Mouse (Mus musculus) urinary bladder, postnatal 36 days (tissue): ENCODE data around the gene Zfp949.

ENCODE experiments used
- DNase-seq, 2 experiments: peaks; one replicate each; pipeline ENCODE4 v3.0.0; 2022; ENCODE audit warnings: low spot score in 2 of 2, mixed read lengths in 1 of 2

The Zfp949 gene

DNA sequence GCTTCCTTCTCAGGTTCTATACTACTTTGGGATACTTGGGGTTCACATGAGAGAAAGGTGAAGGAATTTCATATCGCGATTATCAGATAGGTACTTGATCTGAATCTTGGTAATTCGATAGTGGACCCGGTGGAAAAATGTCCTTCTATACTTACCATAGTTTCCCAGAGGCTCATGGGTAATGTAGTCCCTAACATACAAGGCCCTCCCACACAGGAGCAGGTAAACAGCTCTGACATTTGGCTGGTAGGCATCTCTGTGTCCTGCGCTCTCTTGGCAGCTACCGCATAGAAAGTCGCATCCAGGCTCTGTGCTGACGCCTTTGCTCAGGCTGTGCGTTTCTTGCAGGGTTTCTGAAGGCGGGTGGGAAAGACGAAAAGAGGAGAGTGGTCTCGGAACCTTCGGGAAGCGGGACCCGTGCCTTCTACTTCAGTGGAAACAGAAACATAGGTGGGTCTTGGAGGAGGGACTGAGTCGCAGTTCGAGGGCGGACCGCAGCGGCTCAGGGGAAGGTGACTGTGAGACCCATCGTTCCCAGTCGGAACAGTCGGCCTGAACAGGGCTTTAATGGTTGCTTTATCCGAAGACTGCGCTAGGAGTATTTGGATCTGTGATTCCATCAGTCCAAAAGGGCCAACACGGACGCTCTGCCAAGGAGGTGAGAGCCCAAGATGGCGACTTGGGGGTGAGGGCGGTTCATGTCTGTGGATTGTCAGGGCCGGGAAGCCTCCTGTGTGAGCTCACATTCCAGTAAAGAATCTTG is at the start of gene Zfp949:
Gene Zfp949 (plus strand): TSS at position 170 of the 763 bp plus-strand sequence.
- peak; percentile 53 to 65 for DNase-seq

DNA sequence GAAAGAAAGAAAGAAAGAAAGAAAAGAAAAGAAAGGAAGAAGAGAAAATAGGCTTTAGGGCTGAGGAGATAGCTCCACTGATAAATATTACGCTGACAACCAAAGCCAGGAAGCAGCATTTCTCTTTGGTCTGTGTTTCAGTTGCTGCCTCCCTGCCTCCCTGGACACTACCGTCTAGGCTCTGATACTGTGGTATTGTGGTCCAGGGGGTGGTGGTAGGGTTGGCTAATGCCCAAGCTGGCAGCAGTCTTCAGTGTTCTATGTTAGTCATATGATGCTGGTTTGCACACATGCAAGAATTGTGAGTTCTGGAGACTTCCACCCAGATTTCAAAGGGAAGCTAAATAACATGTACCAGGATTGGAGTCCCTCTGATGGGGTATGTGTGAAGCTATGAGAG is 47.7 kb upstream of the Zfp949 start:
- DNase-seq, result no peak

DNA sequence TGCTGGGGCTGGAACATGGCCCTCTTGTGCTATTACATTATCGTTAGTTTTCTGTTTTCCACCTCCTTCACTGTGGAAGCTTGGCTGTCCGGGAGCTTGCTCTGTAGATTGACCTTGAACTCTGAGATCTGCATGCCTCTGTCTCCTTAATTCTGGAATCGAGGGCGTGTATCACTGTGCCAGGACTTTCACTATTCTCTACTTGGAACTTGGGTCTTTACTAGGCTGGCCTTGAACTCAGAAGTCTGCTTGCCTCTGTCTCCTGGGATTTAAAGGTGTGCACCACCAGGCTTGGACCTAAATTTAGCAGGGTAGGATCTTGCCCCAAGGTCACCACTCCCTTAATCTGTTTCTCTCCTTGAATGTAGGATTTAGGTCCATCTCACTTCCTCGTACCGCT is 46.0 kb upstream of the Zfp949 start:
- DNase-seq, result no peak

DNA sequence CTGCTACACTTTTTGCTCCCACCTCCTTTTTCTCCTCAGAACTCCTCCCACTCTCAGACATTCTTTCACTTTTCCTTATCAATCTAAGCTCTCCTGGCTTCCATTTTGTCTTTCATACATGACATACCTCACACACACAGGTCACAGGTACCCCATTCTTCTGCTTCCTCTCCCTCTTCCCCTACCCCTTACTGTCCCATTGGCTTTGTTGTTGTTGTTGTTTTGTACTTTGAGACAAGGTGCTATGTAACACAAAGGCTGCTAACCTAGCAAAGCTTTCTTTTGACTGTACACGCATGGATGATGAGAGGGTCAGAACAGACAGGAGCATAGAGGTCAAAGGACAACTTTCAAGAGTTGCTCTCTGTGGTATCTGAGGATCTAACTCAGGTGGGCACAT is 32.3 kb upstream of the Zfp949 start:
- no peak for DNase-seq

DNA sequence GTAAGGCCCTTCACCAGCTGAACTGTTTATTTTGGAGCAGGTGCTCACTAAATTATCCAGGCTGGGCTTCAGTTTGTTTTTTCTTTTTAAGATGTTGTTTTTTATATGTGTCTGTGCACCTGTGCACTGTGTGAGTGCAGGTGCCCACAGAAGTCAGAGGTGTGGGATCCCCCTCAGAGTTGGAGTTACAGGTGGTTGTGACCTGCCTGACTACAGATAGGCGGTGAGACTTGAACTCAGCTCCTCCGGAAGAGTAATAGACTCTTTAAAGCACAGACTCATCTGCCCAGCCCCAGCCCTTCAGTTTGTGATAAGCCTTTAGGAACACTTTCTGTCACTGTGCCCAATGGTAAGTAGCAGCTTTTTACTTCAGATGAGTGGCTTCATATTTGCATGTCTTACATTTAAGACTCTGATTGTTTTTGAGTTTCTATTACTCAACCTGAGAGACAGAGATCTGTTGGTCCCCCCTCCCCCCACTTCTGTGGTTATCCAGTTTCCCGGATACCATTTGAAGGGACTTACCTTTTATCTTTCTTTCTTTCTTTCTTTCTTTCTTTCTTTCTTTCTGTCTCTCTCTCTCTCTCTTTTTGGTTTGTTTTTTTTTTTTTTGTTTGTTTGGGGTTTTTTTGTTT is 31.3 kb upstream of the Zfp949 start:
- no peak for DNase-seq

DNA sequence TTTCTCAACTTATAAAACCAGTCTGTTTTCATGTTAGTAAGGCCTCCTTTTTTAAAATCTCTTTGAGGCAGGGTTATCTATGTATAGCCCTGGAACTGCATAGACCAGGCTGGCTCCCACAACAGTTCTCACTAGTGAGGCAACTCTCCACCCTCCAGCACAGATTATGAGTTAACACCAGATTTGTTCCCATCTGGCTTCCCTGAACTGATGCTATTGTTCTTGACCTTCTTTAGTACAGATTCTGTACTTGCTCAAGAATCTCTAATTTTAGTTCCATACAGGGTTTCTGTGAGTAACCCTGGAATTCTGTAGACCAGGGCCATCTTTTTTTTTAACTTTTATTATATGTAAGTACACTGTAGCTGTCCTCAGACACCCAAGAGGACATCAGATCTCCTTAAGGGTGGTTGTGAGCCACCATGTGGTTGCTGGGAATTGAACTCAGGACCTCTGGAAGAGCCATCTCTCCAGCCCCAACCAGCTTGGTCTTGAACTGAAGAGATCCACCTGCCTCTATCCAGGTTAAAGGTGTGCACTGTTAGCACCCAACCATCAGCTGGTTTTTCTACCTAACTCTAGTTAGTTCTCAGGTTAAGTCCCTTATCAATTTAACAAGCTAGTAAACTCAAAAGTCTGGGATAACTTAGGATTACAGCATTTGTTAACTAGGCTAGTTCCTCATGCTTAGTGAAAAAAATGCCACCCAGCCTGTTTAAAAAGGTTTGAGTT is 28.3 kb upstream of the Zfp949 start:
- no peak for DNase-seq

DNA sequence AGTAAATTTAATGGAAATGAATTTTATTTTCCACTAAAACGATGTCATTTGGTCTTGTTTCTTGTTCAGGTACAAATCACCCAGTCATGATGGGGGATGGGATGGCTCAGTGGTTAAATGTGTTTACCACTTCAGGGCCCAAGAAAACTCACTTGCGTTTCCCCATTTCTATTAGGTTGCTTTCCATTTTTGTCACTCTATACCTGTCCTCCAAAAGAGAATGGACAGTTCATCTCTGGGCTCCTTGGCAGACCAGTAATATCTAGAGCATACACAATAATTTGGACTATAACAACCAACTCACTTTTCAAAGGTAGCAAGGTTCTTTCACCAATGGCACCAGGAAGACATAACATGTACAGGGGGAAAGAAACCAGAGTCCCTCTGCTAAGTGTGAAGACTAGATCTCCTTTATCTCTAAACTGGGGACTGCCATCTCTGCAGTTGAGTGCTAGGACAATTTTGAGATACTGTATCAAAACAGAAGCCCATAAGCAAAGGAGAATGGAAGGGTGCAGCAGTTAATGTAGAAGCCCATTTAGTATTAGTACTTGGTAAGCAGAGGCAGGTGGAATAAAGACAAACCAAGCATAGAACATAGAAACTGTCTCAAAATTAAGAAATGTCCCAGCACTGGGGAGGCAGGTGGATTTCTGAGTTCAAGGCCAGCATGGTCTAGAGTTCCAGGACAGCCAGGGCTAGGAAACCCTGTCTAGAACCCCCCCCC is 27.5 kb upstream of the Zfp949 start:
- DNase-seq, result no peak

DNA sequence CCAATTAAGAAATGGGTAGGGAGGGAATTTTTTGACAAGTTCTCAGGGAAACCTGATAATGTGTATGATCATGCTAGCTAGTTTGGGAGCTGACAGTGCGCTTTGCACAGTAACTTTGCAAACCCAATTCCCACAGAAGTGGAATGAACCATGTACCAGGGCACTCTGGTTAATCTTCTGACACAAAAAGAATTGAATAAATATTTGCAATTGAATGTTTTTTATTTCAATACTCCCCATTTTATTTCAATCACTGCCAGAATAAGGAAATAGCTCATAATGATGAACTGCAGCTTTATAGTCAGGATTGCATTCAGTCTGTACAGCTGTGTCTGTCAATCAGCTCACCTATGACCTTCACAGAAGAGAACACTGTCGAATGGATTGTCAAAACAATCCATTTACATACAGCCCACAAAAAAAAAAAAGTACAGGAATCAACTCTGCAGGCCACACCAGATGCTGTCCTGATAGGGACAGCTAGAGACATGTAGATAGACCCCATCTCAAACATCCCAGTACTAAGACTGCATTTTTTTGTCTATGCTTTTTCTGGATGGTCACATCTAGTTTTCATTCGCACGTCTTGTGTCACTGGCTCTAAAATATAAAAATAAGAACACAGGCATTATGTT is 26.9 kb upstream of the Zfp949 start:
- DNase-seq, result no peak

DNA sequence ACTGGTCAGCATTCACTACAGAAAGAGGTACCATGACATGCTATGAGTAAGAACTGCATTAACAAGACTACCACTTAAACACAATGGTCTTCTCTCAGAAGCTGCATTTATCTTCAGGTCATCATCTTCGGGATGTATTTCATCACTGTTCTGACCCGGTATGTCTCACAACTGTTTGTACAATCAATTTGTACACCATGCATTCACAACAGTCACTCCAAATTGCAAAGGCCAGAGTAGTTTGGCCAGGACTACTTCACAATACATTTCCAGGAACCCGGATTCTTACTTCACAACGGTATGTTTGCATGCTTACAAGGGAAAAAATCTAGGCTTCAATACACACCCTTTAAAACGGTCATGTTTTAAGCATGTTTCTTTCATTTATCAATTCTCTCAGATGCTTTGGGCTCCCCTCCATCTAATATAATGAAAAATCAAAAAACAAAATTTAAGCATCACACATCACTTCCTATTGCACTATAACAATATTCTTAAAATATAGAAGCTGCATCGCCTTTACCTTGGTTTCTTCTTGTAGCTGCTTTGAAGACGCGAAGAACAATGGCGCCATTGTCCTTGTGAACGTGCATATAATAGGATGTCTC is 25.8 kb upstream of the Zfp949 start:
- no peak for DNase-seq

DNA sequence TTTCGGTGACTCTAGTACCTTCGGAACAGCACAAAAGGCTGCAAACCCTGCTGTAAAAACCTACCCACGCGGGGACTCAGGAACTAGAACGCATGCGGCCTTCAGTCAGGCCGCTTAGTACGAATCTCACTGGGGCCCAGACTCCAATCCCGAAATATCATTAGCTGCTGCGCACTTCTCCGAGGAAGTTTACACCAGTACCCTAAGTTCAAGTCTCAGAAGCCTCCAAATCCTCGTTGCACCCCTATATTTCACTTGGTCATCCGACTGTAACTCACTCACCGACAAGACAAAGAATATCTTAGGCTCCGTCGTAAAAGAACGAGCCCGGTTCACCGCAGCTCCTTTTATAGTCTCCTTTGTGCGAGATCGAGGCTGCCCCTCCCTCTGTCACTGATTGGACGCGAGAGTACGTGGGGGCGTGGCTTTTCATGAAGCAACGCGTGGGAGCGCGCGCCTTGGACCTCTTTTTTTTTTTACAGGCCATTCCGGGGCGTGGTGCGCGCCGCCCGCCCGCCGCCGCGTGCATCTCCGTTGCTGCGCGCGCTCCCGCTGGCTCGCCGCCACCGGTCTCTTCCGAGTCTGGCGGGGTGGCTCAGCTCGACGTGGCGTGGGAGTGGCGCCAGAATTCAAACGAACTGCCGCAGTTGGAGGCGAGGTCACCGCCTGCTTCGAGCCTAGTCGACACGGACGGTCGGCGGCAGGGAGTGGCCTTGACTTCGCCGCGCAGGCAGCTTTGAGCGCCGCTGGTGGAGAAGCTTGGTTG is 25.1 kb upstream of the Zfp949 start:
- peak; percentile 94 to 97 for DNase-seq

DNA sequence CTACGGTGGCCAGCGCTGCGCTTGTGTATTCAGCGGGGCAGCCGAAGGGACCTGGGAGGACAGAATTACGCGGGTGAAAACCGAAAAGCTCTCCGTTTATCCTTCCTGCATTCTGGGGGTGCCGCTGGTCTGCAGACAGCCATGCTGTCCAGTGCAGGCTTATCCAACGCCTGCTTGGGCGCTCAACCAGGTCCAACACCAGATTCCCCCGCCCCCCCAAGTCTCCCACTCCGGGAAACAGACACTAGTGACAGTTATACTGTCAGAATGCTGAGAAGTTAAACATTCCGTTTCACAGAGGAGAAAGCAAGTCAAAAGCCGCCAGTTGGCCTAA is 24.5 kb upstream of the Zfp949 start:
- DNase-seq, result no peak

DNA sequence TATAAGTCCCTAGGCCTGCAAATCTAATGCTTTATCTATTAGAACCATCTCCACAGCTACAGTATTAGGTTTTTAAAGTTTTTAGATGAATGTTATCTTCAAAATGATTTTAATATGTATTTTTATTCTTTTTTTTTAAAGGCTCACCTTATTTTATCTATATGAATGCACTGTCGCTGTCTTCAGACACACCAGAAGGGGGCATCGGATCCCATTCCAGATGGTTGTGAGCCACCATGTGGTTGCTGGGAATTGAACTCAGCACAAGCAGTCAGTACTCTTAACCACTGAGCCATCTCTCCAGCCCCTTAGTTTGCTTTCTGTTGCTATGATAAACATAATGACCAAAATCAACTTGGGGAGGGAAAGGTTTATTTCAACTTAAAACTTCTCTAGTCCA is 23.5 kb upstream of the Zfp949 start:
- DNase-seq, result no peak

DNA sequence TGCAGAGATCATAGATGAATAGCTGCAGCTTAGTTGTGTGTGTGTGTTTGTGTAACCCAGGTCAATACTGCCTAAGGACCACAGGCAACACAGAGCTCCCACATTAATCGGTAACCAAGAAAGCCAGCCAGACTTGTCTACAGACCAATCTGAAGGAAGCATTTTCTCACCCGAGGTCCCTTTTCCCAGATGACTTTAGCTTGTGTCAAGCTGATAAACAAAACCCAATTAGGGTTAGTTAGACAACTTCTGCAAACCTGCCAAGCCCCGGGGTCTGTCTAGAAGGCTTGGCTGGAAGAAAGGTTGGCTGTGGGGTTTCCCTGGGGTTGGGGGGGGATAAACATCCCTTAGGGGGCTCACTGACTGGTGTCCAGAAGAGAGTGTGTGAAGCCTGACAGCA is 23.0 kb upstream of the Zfp949 start:
- no peak for DNase-seq

DNA sequence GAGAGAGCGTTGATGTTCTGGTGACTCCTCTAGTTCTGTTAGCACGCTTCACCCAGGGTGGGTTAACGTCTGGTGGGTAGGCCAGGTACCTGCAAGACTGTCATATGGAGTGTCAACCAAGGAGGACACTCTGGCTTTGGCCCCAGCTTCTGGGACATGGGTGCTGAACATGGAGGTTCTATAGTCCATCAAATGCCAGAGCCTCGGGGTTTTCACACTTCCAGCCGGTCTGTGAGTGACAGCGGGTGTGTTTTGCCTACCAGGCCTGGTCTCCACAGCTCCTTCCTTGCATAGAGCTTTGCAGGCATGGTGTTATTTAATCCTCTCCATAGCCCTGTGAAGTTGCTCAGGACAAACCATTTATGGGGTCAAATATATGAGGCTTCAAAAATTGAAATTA is 22.5 kb upstream of the Zfp949 start:
- no peak for DNase-seq

DNA sequence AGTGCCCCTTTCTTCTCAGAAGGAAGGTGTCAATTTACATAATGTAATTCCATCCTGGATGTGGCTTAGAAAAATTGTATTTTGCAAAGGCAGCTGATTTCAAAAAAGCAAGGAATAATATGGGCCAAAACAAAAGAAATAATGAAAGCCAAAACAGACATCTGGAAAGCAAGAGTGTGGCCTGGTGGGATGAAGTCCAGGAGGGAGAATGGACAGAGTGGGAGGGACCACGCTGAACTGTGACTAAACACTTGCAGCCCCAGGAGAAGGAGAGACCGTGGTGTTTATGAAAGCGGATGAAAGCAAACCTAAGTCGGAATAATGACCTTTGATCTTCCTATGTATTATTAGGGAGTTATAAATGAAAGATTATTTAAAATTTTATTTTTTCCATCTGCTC is 19.9 kb upstream of the Zfp949 start:
- DNase-seq, result peak in 1 of 2 experiments; percentile 38

DNA sequence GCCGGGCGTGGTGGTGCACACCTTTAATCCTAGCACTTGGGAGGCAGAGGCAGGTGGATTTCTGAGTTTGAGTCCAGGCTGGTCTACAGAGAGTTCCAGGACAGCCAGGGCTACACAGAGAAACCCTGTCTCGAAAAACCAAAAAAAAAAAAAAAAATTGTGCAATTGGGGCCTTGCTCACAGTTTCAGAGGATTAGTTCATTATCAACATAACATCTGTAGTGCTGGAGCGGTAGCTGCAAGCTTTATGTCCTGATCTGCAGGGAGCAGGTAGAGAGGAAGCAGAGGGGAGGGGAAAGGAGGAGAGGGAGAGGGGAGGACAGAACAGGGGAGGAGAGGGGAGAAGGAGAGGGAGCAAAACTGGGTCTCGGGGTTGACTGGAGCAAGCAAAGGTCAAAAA is 19.1 kb upstream of the Zfp949 start:
- DNase-seq, result no peak

DNA sequence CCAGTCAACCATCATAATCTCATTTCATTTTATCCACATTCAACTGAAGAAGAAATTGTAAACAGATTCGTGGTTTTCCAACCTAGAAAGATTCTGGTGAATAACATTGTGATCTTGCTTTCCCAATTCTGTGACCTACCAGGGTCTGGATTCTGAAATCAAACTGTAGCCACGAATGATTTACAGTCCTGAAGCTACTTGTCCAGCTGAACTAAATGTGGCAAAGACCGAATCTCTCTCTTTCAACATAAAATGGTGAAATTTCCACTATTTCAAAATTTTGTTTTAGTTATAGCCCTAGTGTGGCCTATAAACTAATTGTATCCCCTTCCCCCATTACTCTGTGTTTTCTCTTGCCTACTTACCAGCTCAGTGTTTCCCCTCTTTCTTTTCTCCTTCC is 18.2 kb upstream of the Zfp949 start:
- DNase-seq, result no peak

DNA sequence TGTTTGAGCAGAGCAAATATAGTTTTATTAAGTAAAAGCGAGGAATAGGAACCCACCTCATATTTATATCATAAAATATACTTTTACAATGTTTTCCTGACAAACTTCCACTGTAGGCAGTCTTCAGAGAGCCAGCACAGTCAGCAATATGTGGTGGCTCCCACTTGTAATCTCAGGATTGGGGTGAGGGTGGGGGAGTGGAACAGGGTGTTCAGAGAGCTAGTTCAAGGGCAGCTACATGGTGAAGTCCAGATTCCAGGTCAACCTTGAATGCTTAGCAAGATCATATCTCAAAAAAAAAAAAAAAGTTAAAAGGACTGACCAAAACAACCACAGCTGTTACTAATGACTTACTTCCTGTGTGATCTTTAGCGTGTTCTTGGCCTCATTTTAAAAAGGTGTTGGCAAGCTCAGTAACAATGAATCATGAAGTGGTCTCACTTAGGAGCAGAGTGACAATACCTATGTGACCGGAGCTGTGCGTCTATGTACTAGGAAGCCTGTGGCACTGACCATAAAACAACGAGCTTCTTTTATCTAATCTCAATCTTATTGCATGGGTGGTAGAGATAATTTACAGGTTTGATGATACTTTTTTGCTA is 17.7 kb upstream of the Zfp949 start:
- DNase-seq, result no peak

DNA sequence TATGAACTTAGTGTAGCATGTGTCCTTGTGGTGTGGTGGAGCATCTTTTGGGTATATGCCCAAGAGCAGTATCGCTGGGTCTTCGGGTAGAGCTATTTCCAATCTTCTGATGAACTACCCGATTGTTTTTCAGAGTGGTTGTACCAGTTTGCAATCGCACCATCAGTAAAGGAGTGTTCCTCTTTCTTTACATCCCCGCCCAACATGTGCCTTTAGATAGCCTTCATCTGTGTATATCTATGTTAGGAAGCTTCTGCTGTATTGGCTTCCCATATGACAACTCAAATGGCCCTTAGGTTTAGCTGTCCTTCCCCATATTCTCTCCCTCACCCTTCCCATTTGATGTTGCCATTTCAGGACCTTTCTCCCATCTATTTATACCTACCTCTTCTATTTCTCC is 13.7 kb upstream of the Zfp949 start:
- DNase-seq, result no peak

DNA sequence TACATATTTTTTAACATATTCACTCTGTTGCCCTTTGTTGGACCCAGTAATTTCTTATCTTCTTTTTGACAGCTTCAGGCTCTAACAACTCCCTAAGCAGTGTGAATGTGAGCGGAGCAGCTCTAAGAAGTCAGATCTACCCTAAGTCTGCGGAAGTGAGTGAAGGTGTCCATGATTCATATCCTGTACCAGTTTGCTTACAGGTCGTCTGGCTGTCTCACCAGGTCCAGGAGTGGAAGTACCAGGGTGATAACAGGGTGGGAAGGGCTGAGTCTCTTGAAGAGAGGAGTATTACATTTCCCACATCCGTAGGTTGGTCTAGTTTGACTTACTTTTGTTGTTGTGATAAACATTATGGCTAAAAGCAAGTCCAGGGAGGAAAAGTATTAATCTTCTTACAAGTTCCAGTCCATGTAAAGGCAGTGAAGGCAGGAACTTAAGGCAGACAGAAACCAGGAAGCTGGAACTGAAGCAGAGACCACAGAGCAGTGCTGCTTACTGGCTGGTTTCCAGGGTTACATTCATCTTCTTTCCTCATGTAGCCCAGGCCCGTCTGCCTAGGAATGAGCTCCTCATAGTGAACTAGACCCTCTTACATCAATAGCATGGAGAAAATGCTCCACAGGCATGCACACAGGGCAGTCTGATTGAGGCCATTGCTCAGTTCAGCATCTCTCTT is 8.1 kb upstream of the Zfp949 start:
- DNase-seq, result no peak
